Mouse (Mus musculus): Measurements from ENCODE around the gene Taar7b. TPM values are rescaled to one million over a fixed set of nuclear protein-coding genes. Genes with fewer than 3 reads are reported as not detected.

The Taar7b gene
- polyA plus RNA-seq (2012; rRNA removed) = not detected in 2 replicates

DNA sequence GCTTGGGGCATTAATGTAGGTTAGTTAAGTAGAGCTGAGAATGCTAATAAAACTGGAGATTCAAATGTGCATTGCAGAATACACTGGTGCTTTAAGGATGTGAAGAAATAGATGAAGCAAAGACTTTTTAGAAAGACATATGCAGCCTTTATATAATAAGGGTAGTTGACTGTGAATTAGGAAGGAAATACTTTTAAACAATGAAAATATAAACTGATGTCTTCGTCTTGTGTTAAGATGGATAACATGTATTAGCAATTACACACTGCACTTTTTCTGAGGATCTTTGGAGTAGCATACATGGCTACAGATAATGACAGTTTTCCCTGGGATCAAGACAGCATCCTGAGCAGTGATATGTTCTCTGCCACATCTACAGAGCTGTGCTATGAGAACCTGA lies at the start of gene Taar7b:
Taar7b (plus strand) TSS at position 301 of the 400 bp plus-strand sequence.
- Histone ChIP-seq H3K4me3 (replicated peaks; ENCODE audit: extremely low read depth, low read depth, low read length) (no peak within 1 kb of the TSS), H3K4me1 (ENCODE audit: control insufficient read depth, insufficient read depth, low read length) (no peaks in the 10 kb centered on the region)
- no peak for DNase-seq
- 31% methylated on average over 1 of the region's 1 CpGs for WGBS
- TF ChIP-seq POLR2A (IDR thresholded peaks at IDR 0.05; ENCODE audit: borderline replicate concordance, extremely low read depth, low read depth, low read length) (no peak), CTCF (IDR thresholded peaks at IDR 0.05; ENCODE audit: insufficient read depth, low read length) (no peak)

DNA sequence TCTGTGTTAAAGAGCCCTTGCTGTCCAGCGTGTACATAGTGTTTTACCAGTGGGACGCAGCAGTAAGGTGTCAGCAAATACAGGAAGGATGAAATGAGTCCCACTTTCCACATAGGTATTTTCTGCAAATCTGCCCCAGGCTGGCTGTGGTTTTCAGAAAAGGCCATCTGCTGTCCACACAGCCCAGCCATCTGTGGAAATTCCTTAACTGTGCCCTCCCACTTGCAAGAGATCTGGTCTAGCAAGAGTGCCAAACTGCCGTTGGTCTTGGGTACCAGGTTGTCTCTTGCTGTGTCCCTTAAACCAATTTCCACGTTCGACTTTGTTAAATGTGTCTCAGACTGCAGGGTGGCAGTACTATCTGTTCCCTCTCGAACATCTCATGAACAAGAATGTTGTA lies 48.0 kb upstream of the Taar7b start:
- no peak for TF ChIP-seq CTCF (IDR thresholded peaks at IDR 0.05; ENCODE audit: insufficient read depth, low read length)
- TF ChIP-seq POLR2A (IDR thresholded peaks at IDR 0.05; ENCODE audit: borderline replicate concordance, extremely low read depth, low read depth, low read length) = no peak
- WGBS = 73% methylated on average over 6 of the region's 6 CpGs
- no peaks in the 10 kb centered on the region for H3K4me1 ChIP-seq (ENCODE audit: control insufficient read depth, insufficient read depth, low read length)
- H3K4me3 ChIP-seq (replicated peaks; ENCODE audit: extremely low read depth, low read depth, low read length) = no peak overlapping the region
- DNase-seq = no peak

DNA sequence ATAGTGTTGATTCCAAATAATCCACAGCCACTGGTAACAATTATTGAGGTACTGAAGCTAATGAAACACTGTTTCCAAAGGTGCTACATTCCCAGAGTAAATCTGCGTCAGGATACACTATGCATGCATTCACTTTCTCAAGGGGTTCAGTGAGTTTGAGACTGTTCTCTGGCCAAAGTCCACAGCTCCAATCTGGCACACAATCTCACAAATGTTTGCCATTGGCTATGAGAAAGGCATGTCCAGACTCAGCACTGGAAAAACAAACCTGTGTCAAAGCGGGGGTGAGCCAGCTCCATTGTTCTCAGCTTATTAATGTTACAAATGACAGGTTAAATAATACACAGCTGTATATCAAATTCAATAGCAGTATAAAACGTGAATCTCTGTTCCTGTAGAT lies 40.7 kb upstream of the Taar7b start:
- 30% methylated on average over 3 of the region's 3 CpGs for WGBS
- TF ChIP-seq CTCF (IDR thresholded peaks at IDR 0.05; ENCODE audit: insufficient read depth, low read length) (no peak), POLR2A (IDR thresholded peaks at IDR 0.05; ENCODE audit: borderline replicate concordance, extremely low read depth, low read depth, low read length) (no peak)
- Histone ChIP-seq H3K4me3 (replicated peaks; ENCODE audit: extremely low read depth, low read depth, low read length) (no peak overlapping the region), H3K4me1 (ENCODE audit: control insufficient read depth, insufficient read depth, low read length) (no peaks in the 10 kb centered on the region)
- no peak for DNase-seq

GRCm38 (mm10) chr10:23960444-23960915 lies 39.3 kb upstream of the Taar7b start, which contains the start of gene Taar4:
TSS of gene Taar4 (plus strand) at chr10:23960494.
- 93% methylated on average over 13 of the region's 13 CpGs for WGBS
- H3K4me1 ChIP-seq (ENCODE audit: control insufficient read depth, insufficient read depth, low read length) = no peaks in the 10 kb centered on the region
- TF ChIP-seq POLR2A (IDR thresholded peaks at IDR 0.05; ENCODE audit: borderline replicate concordance, extremely low read depth, low read depth, low read length) (no peak), CTCF (IDR thresholded peaks at IDR 0.05; ENCODE audit: insufficient read depth, low read length) (no peak)
- DNase-seq = no peak
- H3K4me3 ChIP-seq (replicated peaks; ENCODE audit: extremely low read depth, low read depth, low read length) = no peak within 1 kb of the TSS

GRCm38 (mm10) chr10:23963444-23963843 lies 36.3 kb upstream of the Taar7b start:
- no peak overlapping the region for H3K4me3 ChIP-seq (replicated peaks; ENCODE audit: extremely low read depth, low read depth, low read length)
- H3K4me1 ChIP-seq (ENCODE audit: control insufficient read depth, insufficient read depth, low read length) = no peaks in the 10 kb centered on the region
- 38% methylated on average over 3 of the region's 3 CpGs for WGBS
- no peak for TF ChIP-seq POLR2A (IDR thresholded peaks at IDR 0.05; ENCODE audit: borderline replicate concordance, extremely low read depth, low read depth, low read length)
- TF ChIP-seq CTCF (IDR thresholded peaks at IDR 0.05; ENCODE audit: insufficient read depth, low read length) = no peak
- no peak for DNase-seq

- DNase-seq = no peak
- no peak for TF ChIP-seq CTCF (IDR thresholded peaks at IDR 0.05; ENCODE audit: insufficient read depth, low read length)
- no peak for TF ChIP-seq POLR2A (IDR thresholded peaks at IDR 0.05; ENCODE audit: borderline replicate concordance, extremely low read depth, low read depth, low read length)
- no peak overlapping the region for H3K4me3 ChIP-seq (replicated peaks; ENCODE audit: extremely low read depth, low read depth, low read length)
These were observed 34.7 kb upstream of the Taar7b start for GRCm38 (mm10) chr10:23964921-23965610.

GRCm38 (mm10) chr10:23970656-23971165 lies 29.0 kb upstream of the Taar7b start, which contains the start of gene Taar5:
TSS of gene Taar5 (plus strand) at chr10:23970706.
- no peak for DNase-seq
- 84% methylated on average over 11 of the region's 11 CpGs for WGBS
- no peaks in the 10 kb centered on the region for H3K4me1 ChIP-seq (ENCODE audit: control insufficient read depth, insufficient read depth, low read length)
- H3K4me3 ChIP-seq (replicated peaks; ENCODE audit: extremely low read depth, low read depth, low read length) = no peak within 1 kb of the TSS
- no peak for TF ChIP-seq POLR2A (IDR thresholded peaks at IDR 0.05; ENCODE audit: borderline replicate concordance, extremely low read depth, low read depth, low read length)
- TF ChIP-seq CTCF (IDR thresholded peaks at IDR 0.05; ENCODE audit: insufficient read depth, low read length) = no peak

More at GRCm38 (mm10) chr10:23964921-23965610, 34.7 kb upstream of the Taar7b start:
- H3K4me1 ChIP-seq (ENCODE audit: control insufficient read depth, insufficient read depth, low read length) = no peaks in the 10 kb centered on the region
- WGBS = 70% methylated on average over 6 of the region's 6 CpGs

DNA sequence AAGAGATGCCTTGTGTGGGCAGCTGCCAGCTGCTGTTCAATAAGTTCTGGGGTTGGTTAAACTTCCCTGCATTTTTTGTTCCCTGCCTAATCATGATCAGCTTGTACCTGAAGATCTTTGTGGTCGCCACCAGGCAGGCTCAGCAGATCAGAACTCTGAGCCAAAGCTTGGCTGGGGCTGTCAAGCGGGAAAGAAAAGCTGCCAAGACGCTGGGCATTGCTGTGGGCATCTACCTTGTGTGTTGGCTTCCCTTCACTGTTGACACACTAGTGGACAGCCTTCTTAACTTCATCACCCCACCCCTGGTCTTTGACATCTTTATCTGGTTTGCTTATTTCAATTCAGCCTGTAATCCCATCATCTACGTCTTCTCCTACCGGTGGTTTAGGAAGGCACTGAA lies 28.5 kb upstream of the Taar7b start:
- TF ChIP-seq POLR2A (IDR thresholded peaks at IDR 0.05; ENCODE audit: borderline replicate concordance, extremely low read depth, low read depth, low read length) = no peak
- 80% methylated on average over 5 of the region's 5 CpGs for WGBS
- Histone ChIP-seq H3K4me1 (ENCODE audit: control insufficient read depth, insufficient read depth, low read length) (no peaks in the 10 kb centered on the region), H3K4me3 (replicated peaks; ENCODE audit: extremely low read depth, low read depth, low read length) (no peak overlapping the region)
- DNase-seq = no peak

GRCm38 (mm10) chr10:23977958-23978357 lies 21.8 kb upstream of the Taar7b start:
- H3K4me3 ChIP-seq (replicated peaks; ENCODE audit: extremely low read depth, low read depth, low read length) = no peak overlapping the region
- TF ChIP-seq POLR2A (IDR thresholded peaks at IDR 0.05; ENCODE audit: borderline replicate concordance, extremely low read depth, low read depth, low read length) (no peak), CTCF (IDR thresholded peaks at IDR 0.05; ENCODE audit: insufficient read depth, low read length) (no peak)
- 57% methylated on average over 4 of the region's 4 CpGs for WGBS
- DNase-seq = no peak
- no peaks in the 10 kb centered on the region for H3K4me1 ChIP-seq (ENCODE audit: control insufficient read depth, insufficient read depth, low read length)

All from lung, adult 2 months (tissue).